Mouse (Mus musculus) adrenal gland (tissue): ENCODE results near the gene Zfp111.

ENCODE experiments used
- intact Hi-C: fragments of 180-260 bp; cut with DNase I; formaldehyde crosslinking; loops from one replicate; pipeline ENCODE4 v1.15.1; 2025
- long read RNA-seq, 2 experiments: library from polyadenylated mRNA; unstranded; transcript quantifications; one replicate each; pipeline ENCODE4 v2.0.0; 2020; ENCODE audit warnings: borderline replicate concordance in 1 of 2; ENCODE audit not compliant: insufficient replicate concordance in 1 of 2

The Zfp111 gene
- long read RNA-seq, experiment 1, full-length matches to known transcripts, result 3 of 4 reads
- long read RNA-seq, experiment 1, partial matches to known transcripts, result 0 of 4 reads
- long read RNA-seq, experiment 1, other reads (novel, unspliced or antisense), result 1 of 4 reads
- long read RNA-seq, experiment 2, partial matches to known transcripts, result 0 of 1 reads
- long read RNA-seq, experiment 2, other reads (novel, unspliced or antisense), result 1 of 1 reads

DNA sequence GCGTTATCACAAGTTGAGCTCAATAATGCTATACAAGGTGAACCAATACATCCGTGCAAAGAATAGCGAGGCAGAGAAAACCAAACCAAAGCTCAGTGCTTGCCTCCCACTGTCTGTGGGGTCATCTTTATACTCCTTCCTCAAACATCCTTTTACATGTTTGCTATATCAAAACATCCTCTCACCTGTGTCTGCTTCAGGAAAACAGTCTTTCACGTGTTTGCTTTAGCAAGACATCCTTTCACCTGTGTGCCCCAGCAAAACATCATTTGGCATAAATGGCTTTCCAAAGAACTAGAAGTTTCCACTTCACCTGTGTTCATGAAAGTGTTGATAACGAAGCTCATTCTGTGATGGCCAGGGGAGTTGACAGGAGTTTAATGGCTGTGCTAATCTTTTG lies at the start of gene Zfp111:
Gene Zfp111, minus strand, starts transcription at position 101 of the 400 bp plus-strand sequence.
- intact Hi-C loops, result no loop called here

GRCm38 (mm10) chr7:24260000-24260312 lies 48.7 kb upstream of the Zfp111 start:
- intact Hi-C loops, result no loop called here

GRCm38 (mm10) chr7:24259306-24259999 lies 48.2 kb upstream of the Zfp111 start:
- intact Hi-C loops, result no loop called here

DNA sequence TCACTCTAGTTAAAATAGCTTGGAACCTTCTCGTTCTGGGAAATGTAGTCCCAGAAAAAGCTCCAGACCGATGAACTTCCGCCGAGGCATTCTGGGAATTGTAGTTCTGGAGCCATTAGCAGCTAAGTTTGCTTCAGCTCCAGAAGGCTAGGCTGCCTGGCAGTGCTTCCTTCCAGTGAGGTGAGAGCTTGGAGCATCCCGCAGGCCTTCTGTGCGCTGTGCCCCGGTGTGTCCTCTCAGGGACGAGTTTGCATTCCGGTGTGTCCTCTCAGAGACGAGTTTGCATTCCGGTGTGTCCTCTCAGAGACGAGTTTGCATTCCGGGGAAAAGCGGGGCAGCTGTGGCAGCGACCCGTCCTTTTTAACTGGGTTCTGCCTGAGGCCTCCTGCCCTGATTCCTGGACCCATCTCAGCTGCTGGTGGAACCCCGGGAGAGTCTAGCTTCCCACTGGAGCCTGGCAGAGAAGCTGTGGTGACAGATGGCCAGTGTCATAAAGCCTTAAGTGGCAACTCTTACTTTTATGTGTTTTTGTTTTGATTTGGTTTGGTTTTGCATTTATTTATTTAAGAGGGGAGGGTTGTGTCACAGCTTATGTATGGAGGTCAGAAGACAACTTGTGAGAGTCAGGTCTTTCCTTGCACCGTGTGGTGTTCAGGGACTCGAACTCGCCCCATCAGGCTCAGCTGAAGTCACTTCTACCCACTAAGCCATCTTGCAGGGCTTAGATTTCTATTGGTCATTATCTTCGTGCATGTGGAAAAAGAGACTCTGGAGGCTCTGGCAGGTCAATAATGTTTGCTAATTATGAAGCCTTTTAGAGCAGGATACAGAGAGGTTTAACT lies 43.6 kb upstream of the Zfp111 start, which contains the start of gene Zfp108:
Gene Zfp108, plus strand, starts transcription at position 162 of the 842 bp plus-strand sequence.
- intact Hi-C loops, result loop anchor here (5.0 kb wide), 1 partner anchor 123 kb away; the partner anchor contains the start of gene Zfp235

DNA sequence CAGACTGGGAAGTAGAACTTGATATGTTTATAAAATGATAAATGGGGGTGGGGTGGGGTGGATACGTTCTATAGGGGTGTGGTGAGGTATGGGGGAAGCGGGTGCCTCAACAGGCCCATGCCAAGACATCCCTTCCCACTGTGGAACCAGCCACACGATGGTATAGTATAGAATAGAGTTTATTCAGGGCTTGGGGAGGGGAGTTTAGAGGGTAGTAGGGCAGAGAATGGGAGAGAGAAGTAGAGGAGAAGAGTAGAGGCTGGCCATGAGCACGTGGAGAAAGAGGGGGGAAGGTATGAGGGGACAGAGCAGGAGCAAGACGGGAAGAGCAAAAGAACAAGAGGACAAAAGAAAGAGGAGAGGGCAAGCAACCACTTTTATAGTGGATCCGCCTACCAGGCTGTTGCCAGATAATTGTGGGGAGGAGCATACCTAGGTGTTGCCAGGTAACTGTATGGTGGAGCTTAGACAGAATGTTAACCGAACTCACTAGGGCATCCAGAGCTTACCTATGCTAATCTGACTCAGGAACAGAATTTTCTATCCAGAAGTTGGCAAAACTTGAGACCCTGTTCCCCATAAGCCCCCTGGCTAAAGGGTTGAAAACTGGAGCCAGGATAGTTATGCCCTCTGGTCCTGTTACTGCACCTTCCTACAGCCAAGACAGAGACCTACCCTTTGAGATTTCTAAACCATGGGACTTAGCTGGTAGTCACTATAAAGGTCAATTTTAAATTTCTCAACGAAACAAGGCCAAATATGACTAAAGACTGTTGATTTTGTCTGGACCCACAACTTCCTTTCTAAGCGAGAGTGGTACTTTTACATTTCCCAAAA lies 42.8 kb upstream of the Zfp111 start:
- intact Hi-C loops, result loop anchor here (5.0 kb wide), 1 partner anchor 122 kb away; the partner anchor contains the start of gene Zfp235

- intact Hi-C loops, result no loop called here
Measured at GRCm38 (mm10) chr7:24237040-24237791, 26.0 kb upstream of the Zfp111 start, which contains the start of gene Zfp109. Gene Zfp109, minus strand, starts transcription at chr7:24237560.

GRCm38 (mm10) chr7:24210296-24210695 lies 947 bp downstream of the Zfp111 start:
- intact Hi-C loops, result no loop called here

- intact Hi-C loops, result loop anchor here (5.0 to 10.0 kb wide), 2 partner anchors 59 to 244 kb away; no protein-coding TSS in a partner anchor
Measured at GRCm38 (mm10) chr7:24208282-24208886, 2.9 kb downstream of the Zfp111 start.

GRCm38 (mm10) chr7:24207488-24208261 lies 3.6 kb downstream of the Zfp111 start:
- intact Hi-C loops, result loop anchor here (5.0 to 10.0 kb wide), 2 partner anchors 60 to 243 kb away; no protein-coding TSS in a partner anchor

GRCm38 (mm10) chr7:24196961-24197360 lies 14.3 kb downstream of the Zfp111 start:
- intact Hi-C loops, result no loop called here

DNA sequence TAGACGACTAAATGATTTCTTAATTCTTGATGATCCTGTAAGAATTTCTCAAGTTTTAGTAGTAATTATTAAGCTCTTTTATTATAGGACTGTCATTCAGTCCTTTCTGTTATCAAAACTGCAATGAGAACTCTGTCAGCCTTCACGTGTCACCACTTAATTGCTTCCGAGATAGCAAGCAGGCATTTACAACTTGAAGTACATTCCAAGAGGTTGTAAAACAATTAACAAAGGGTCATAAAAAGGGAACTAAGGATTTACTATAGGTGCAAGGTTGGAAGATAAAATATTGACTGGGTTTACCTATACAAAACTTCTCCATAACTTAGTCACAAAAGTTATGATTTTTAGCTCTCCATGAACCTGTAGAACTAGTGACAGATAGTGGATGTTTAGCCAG lies 18.1 kb downstream of the Zfp111 start:
- intact Hi-C loops, result no loop called here

- intact Hi-C loops, result no loop called here
Measured at GRCm38 (mm10) chr7:24191361-24191760, 19.9 kb downstream of the Zfp111 start.

- intact Hi-C loops, result no loop called here
Measured at GRCm38 (mm10) chr7:24189571-24189944, 21.7 kb downstream of the Zfp111 start.

DNA sequence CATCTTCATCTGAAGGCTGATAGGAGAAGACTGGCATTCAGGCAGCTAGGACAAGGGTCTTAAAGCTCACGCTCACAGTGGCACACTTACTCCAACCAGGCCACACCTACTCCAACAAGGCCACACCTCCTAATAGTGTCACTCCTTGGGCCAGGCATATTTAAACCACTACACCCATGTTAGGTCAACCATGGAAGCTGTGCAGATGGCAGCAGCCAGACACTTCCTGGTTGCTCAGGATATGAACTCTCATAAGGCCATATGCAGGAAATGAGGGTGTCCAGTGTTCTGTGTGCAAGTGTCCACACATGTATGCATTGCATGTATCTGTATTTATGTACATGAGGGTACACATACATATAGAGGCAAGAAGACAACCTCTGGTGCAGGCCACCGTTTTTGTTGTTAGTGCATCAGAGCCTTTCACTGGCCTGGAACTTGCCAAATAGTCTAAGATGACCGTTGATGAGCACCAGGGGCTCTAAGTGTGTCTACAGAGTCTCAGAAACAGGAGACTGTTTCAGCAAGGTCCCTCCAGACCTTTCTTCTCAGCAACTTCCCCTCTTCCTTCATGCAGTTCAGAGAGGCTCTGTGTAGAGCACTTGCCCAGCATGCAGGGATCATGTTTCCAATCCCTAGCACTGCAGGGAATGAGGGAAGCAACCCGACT lies 22.2 kb downstream of the Zfp111 start:
- intact Hi-C loops, result no loop called here

- intact Hi-C loops, result no loop called here
Measured at GRCm38 (mm10) chr7:24187611-24188010, 23.6 kb downstream of the Zfp111 start.

- intact Hi-C loops, result no loop called here
Measured at GRCm38 (mm10) chr7:24175337-24175711, 35.9 kb downstream of the Zfp111 start.

GRCm38 (mm10) chr7:24174618-24175336 lies 36.5 kb downstream of the Zfp111 start, which contains the start of gene Zfp114:
Gene Zfp114, plus strand, starts transcription at chr7:24175060.
- intact Hi-C loops, result no loop called here

- intact Hi-C loops, result no loop called here
Measured at GRCm38 (mm10) chr7:24172191-24172590, 39.1 kb downstream of the Zfp111 start.
